Mouse (Mus musculus): ENCODE measurements at regions not wholly inside any gene's neighbourhood (a gene's known extent, or its start where the extent isn't known, plus 50 kb on each side); places are given as distances from the start of the nearest gene placed in this dataset.

DNA sequence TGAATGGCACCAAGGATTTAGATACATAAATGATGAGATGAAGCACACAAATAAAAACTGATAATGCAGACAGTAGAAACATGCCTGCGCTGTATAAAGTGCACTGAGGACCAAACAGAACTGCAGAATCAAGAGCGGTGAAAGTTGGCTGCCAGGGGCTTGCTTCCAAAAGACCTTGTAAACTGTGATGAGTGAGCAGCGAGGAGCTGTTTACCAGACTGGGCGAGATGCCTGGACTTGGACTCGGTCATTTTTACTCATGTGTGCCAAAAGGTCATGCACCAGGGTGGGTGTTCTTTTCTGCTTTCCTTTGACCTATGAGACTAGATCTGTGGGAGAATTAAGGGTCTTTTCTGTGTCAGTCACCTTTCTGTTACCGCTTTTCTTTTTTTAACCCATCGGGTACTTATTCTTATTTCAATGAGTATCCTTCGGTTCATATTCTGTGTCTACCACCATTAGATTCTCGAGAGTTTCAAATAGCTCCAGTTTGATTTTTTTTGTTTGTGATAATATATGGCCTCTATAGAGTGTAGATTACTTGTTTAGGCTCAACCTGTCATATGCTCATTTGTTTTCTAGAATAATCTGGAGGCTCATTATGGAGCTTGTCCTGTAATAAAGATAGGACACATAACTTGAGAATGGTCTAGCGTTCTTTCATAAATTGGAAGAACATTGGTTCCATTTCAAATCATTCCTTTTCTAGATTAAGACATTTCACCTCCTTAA is 226.3 kb upstream of the Zfp770 start:
- 46% methylated on average over 10 of the region's 10 CpGs for WGBS
- peak; percentile 83 for DNase-seq (ENCODE audit: extremely low read depth, low read depth, low spot score)
- Histone ChIP-seq H3K4me3 (ENCODE audit: insufficient read depth, low read depth, low read length) (no peak overlapping the region), H3K79me2 (ENCODE audit: control insufficient read depth, insufficient read depth, low read length) (no peaks in the 10 kb centered on the region), H3K4me1 (ENCODE audit: control insufficient read depth, insufficient read depth, low read length) (no peaks in the 10 kb centered on the region), H3K27ac (replicated peaks; ENCODE audit: insufficient read depth, low read depth, low read length) (no peak overlapping the region), H3K27me3 (ENCODE audit: control insufficient read depth, insufficient read depth, low read length) (no peaks in the 10 kb centered on the region), H3K36me3 (ENCODE audit: control insufficient read depth, insufficient read depth, low read length) (no peaks in the 10 kb centered on the region), H3K9ac (ENCODE audit: low read depth, low read length) (no peak overlapping the region)
- TF ChIP-seq POLR2A (IDR thresholded peaks at IDR 0.05; ENCODE audit: extremely low read depth, insufficient read depth, low read length) = no peak
- TF ChIP-seq CTCF (IDR thresholded peaks at IDR 0.05; ENCODE audit: low read depth, low read length) = no peak

DNA sequence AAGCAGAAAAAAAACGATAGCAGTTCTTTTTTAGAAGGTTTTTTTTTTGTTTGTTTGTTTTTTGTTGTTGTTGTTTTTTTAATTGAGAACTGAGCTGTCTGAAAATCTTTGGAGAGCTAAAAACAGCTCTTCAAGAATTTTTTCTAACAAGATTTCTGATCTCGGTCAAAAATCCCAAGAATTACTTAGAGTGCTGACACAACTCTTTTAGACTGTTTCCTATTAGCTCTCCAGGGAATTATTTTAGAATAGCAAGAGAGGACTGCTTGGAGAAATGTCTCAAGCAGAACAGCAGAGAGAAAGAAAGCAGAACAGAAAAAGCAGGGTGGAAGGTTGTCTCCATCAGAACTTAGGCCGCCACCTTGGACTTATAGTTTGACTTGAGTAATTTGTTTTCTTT is 218.1 kb upstream of the Zfp770 start:
- Histone ChIP-seq H3K36me3 (ENCODE audit: control insufficient read depth, insufficient read depth, low read length) (no peaks in the 10 kb centered on the region), H3K27me3 (ENCODE audit: control insufficient read depth, insufficient read depth, low read length) (no peaks in the 10 kb centered on the region), H3K27ac (replicated peaks; ENCODE audit: insufficient read depth, low read depth, low read length) (no peak overlapping the region), H3K9ac (ENCODE audit: low read depth, low read length) (no peak overlapping the region), H3K4me1 (ENCODE audit: control insufficient read depth, insufficient read depth, low read length) (no peaks in the 10 kb centered on the region), H3K79me2 (ENCODE audit: control insufficient read depth, insufficient read depth, low read length) (no peaks in the 10 kb centered on the region), H3K4me3 (ENCODE audit: insufficient read depth, low read depth, low read length) (no peak overlapping the region)
- WGBS = 52% methylated on average over 3 of the region's 3 CpGs
- TF ChIP-seq CTCF (IDR thresholded peaks at IDR 0.05; ENCODE audit: low read depth, low read length) = no peak
- TF ChIP-seq POLR2A (IDR thresholded peaks at IDR 0.05; ENCODE audit: extremely low read depth, insufficient read depth, low read length) = no peak
- no peak for DNase-seq (ENCODE audit: extremely low read depth, low read depth, low spot score)

DNA sequence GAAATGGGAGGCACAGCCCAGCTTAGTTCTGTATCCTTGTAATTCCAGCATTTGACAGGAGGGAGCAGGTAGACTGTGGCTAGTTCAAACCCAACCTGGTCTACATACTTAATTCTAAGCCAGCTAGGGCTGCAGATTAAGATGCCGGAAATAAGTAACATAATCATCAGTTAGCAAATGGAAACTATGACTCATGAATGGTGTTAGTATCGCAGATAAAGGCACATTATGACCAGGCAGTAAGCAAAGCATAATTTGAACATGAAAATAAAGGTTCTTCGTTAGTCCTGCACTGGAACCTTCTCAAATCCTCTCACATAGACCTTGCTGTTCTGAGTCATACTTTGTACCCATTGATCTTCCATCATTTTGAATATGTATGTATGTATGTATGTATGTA is 211.7 kb upstream of the Zfp770 start:
- DNase-seq (ENCODE audit: extremely low read depth, low read depth, low spot score) = no peak
- Histone ChIP-seq H3K79me2 (ENCODE audit: control insufficient read depth, insufficient read depth, low read length) (no peaks in the 10 kb centered on the region), H3K4me1 (ENCODE audit: control insufficient read depth, insufficient read depth, low read length) (no peaks in the 10 kb centered on the region), H3K4me3 (ENCODE audit: insufficient read depth, low read depth, low read length) (no peak overlapping the region), H3K9ac (ENCODE audit: low read depth, low read length) (no peak overlapping the region), H3K36me3 (ENCODE audit: control insufficient read depth, insufficient read depth, low read length) (no peaks in the 10 kb centered on the region), H3K27me3 (ENCODE audit: control insufficient read depth, insufficient read depth, low read length) (peaks cover 2% of the 10 kb centered on the region; the same call in 1 of the 2 replicates), H3K27ac (replicated peaks; ENCODE audit: insufficient read depth, low read depth, low read length) (no peak overlapping the region)
- TF ChIP-seq POLR2A (IDR thresholded peaks at IDR 0.05; ENCODE audit: extremely low read depth, insufficient read depth, low read length) = no peak
- TF ChIP-seq CTCF (IDR thresholded peaks at IDR 0.05; ENCODE audit: low read depth, low read length) = no peak
- WGBS = 88% methylated on average over 3 of the region's 3 CpGs

DNA sequence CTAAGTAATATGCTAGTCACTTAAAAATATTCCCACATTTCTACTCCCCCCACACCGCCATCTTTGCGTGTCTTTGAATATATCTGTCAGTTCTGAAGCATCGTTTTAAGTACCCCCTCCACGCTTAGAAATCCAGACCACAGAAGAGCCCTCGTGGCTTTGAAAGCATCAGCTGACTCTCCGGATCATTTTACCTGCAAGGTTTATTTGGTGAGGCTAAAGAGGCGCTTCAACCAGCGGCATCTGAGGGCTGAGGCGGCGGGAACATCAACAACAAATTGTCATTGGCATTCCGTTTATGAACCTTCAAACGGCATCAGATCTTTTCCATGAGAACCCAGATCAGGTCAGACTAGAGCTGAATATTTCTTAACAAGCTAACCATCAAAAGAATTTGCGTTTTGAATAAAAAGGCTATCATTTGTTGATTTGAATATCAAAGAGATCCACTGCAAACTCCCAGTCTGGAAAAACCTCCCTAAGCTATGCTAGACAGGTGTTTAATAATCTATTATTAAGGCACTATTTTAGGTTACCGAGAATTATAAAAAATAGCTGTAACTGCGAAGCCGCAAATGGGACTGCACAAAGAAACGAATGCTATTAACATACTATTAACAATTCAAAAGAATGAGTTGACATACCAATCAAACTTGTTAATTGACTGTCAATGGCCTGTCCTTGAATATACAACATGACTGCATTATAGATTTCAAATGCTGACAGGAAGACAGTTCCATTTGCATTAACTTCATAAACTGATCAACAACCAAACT is 210.9 kb upstream of the Zfp770 start:
- 49% methylated on average over 17 of the region's 17 CpGs for WGBS
- no peak overlapping the region for H3K27ac ChIP-seq (replicated peaks; ENCODE audit: insufficient read depth, low read depth, low read length)

DNA sequence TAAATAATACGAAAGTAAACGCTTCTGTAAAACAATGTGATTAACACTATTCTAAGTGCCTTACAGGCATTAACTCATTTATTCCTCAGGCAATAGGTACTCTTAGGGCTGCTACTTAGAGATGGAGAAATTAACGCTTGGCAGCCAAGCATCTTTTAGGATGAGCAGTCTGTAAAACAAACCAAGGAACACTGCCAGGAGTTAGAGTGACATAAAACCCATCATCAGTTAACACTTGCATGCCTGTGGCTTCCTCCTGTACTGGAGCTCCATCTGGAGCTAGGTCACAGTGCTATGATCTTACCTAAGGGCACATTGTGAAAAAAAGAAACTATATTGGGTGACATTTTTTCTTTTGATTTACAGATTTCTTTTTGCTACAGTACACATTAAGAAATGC is 209.4 kb upstream of the Zfp770 start:
- no peak overlapping the region for H3K4me3 ChIP-seq (ENCODE audit: insufficient read depth, low read depth, low read length)
- DNase-seq (ENCODE audit: extremely low read depth, low read depth, low spot score) = no peak
- peaks cover 2% of the 10 kb centered on the region; the same call in 1 of the 2 replicates for H3K27me3 ChIP-seq (ENCODE audit: control insufficient read depth, insufficient read depth, low read length)
- TF ChIP-seq POLR2A (IDR thresholded peaks at IDR 0.05; ENCODE audit: extremely low read depth, insufficient read depth, low read length) = no peak
- no peak for TF ChIP-seq CTCF (IDR thresholded peaks at IDR 0.05; ENCODE audit: low read depth, low read length)
- H3K79me2 ChIP-seq (ENCODE audit: control insufficient read depth, insufficient read depth, low read length) = no peaks in the 10 kb centered on the region
- no peak overlapping the region for H3K27ac ChIP-seq (replicated peaks; ENCODE audit: insufficient read depth, low read depth, low read length)
- H3K4me1 ChIP-seq (ENCODE audit: control insufficient read depth, insufficient read depth, low read length) = no peaks in the 10 kb centered on the region
- no peak overlapping the region for H3K9ac ChIP-seq (ENCODE audit: low read depth, low read length)
- no peaks in the 10 kb centered on the region for H3K36me3 ChIP-seq (ENCODE audit: control insufficient read depth, insufficient read depth, low read length)
- WGBS = 84% methylated on average over 3 of the region's 3 CpGs

More for the DNA sequence above, 210.9 kb upstream of the Zfp770 start:
- no peak for TF ChIP-seq POLR2A (IDR thresholded peaks at IDR 0.05; ENCODE audit: extremely low read depth, insufficient read depth, low read length)
- TF ChIP-seq CTCF (IDR thresholded peaks at IDR 0.05; ENCODE audit: low read depth, low read length) = no peak
- Histone ChIP-seq H3K9ac (ENCODE audit: low read depth, low read length) (no peak overlapping the region), H3K79me2 (ENCODE audit: control insufficient read depth, insufficient read depth, low read length) (no peaks in the 10 kb centered on the region), H3K36me3 (ENCODE audit: control insufficient read depth, insufficient read depth, low read length) (no peaks in the 10 kb centered on the region), H3K4me1 (ENCODE audit: control insufficient read depth, insufficient read depth, low read length) (no peaks in the 10 kb centered on the region), H3K4me3 (ENCODE audit: insufficient read depth, low read depth, low read length) (no peak overlapping the region), H3K27me3 (ENCODE audit: control insufficient read depth, insufficient read depth, low read length) (peaks cover 2% of the 10 kb centered on the region; the same call in 1 of the 2 replicates)
- DNase-seq (ENCODE audit: extremely low read depth, low read depth, low spot score) = no peak

DNA sequence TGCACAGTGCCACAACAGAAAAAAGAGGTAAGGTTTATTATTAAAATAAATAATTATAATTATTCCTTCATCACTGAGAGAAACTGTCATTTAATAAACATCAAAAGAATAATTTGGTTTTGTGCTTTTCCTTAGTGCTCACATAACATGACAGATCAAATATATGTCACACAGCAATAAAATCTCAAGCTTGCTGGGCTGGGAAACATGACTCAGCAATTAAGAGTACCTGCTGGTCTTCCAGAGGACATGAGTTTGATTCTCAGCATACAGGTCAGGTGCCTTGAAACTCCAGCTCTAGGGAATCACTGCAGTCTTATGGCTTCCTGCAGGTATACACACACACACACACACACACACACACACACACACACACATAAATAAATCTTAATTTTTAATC is 208.3 kb upstream of the Zfp770 start:
- Histone ChIP-seq H3K4me1 (ENCODE audit: control insufficient read depth, insufficient read depth, low read length) (no peaks in the 10 kb centered on the region), H3K36me3 (ENCODE audit: control insufficient read depth, insufficient read depth, low read length) (no peaks in the 10 kb centered on the region), H3K9ac (ENCODE audit: low read depth, low read length) (no peak overlapping the region), H3K79me2 (ENCODE audit: control insufficient read depth, insufficient read depth, low read length) (no peaks in the 10 kb centered on the region), H3K27me3 (ENCODE audit: control insufficient read depth, insufficient read depth, low read length) (peaks cover 2% of the 10 kb centered on the region; the same call in 1 of the 2 replicates), H3K27ac (replicated peaks; ENCODE audit: insufficient read depth, low read depth, low read length) (no peak overlapping the region), H3K4me3 (ENCODE audit: insufficient read depth, low read depth, low read length) (no peak overlapping the region)
- TF ChIP-seq CTCF (IDR thresholded peaks at IDR 0.05; ENCODE audit: low read depth, low read length) (no peak), POLR2A (IDR thresholded peaks at IDR 0.05; ENCODE audit: extremely low read depth, insufficient read depth, low read length) (no peak)
- DNase-seq (ENCODE audit: extremely low read depth, low read depth, low spot score) = no peak

All from liver, adult 2 months (tissue).